Mouse (Mus musculus): ENCODE results near the gene Gm4302. TPM values are rescaled to one million over a fixed set of nuclear protein-coding genes. Genes with fewer than 3 reads are reported as not detected.
A peak's percentile ranks its signal among the peaks of the same experiment; 100 is the strongest.
"Not testable (repeated sequence)": the region's sequence is repeated elsewhere in the genome, so short reads cannot be mapped to it uniquely, and the experiment has no call there.

Gm4302 gene
- not detected for total RNA-seq (2021)
- long read RNA-seq, experiment 1 = 0 reads
- long read RNA-seq, experiment 2 = 0 reads

- DNase-seq (ENCODE audit: low spot score in 2 of 2) = not testable (repeated sequence)
Observed at GRCm38 (mm10) chr10:100340536-100340935, at the start of gene Gm4302. TSS of gene Gm4302 (plus strand) at chr10:100340836.

- no peak for DNase-seq (ENCODE audit: low spot score in 2 of 2)
Observed at GRCm38 (mm10) chr10:100296105-100296504, 44.5 kb upstream of the Gm4302 start.

- not testable (repeated sequence) for DNase-seq (ENCODE audit: low spot score in 2 of 2)
Observed at GRCm38 (mm10) chr10:100300106-100300505, 40.5 kb upstream of the Gm4302 start.

GRCm38 (mm10) chr10:100335376-100335775 is 5.3 kb upstream of the Gm4302 start, which contains the start of gene Gm4301:
TSS of gene Gm4301 (plus strand) at chr10:100335676.
- not testable (repeated sequence) for DNase-seq (ENCODE audit: low spot score in 2 of 2)

- DNase-seq (ENCODE audit: low spot score in 2 of 2) = not testable (repeated sequence)
Observed at GRCm38 (mm10) chr10:100345672-100346071, 5.0 kb downstream of the Gm4302 start, which contains the start of gene Gm4303. TSS of gene Gm4303 (plus strand) at chr10:100345972.

- DNase-seq (ENCODE audit: low spot score in 2 of 2) = not testable (repeated sequence)
Observed at GRCm38 (mm10) chr10:100350793-100351192, 10.2 kb downstream of the Gm4302 start, which contains the start of gene Gm4305. TSS of gene Gm4305 (plus strand) at chr10:100351093.

GRCm38 (mm10) chr10:100356841-100357240 is 16.2 kb downstream of the Gm4302 start:
- DNase-seq (ENCODE audit: low spot score in 2 of 2) = peak; percentile 2 to 3

GRCm38 (mm10) chr10:100361038-100361437 is 20.4 kb downstream of the Gm4302 start, which contains the start of gene Gm4307:
TSS of gene Gm4307 (plus strand) at chr10:100361338.
- DNase-seq (ENCODE audit: low spot score in 2 of 2) = not testable (repeated sequence)

GRCm38 (mm10) chr10:100382460-100382859 is 41.8 kb downstream of the Gm4302 start, which contains the start of gene Gm4312:
TSS of gene Gm4312 (minus strand) at chr10:100382560.
- DNase-seq (ENCODE audit: low spot score in 2 of 2) = not testable (repeated sequence)

Other genes with a start within 250 kb of the Gm4302 start
- not detected for gene Gm4301, start 5.2 kb upstream of the Gm4302 start, total RNA-seq (2021)
- not detected for gene Gm4303, start 5.1 kb downstream of the Gm4302 start, total RNA-seq (2021)
- gene Gm4305, start 10.3 kb downstream of the Gm4302 start, total RNA-seq (2021) = not detected
- gene Gm4307, start 20.5 kb downstream of the Gm4302 start, total RNA-seq (2021) = not detected
- gene Gm4312, start 41.7 kb downstream of the Gm4302 start, total RNA-seq (2021) = not detected
- 10 to 100 TPM; 11.3 to 13.3 TPM for gene Tmtc3, start 146.5 kb downstream of the Gm4302 start, total RNA-seq (2021)
- 10 to 100 TPM; 11.0 to 12.4 TPM for gene Cep290, start 146.7 kb downstream of the Gm4302 start, total RNA-seq (2021)
- gene 4930430F08Rik, start 249.6 kb downstream of the Gm4302 start, total RNA-seq (2021) = 10 to 100 TPM; 24.5 to 26.9 TPM
- not detected for gene 1700017N19Rik, start 249.6 kb downstream of the Gm4302 start, total RNA-seq (2021)